Mouse (Mus musculus) thymus, adult 2 months (tissue): Measurements from ENCODE around the gene Sun2.

Experiments used
- CTCF ChIP-seq: fragments of 200-500 bp; IDR thresholded peaks from 2 replicates; pipeline ENCODE4 v1.5.1; 2012; ENCODE audit warnings: mild to moderate bottlenecking, control low read depth, low read length, moderate library complexity, borderline replicate concordance; ENCODE audit not compliant: control insufficient read depth, poor library complexity, insufficient read depth; ENCODE audit errors: extremely low read depth
- POLR2A ChIP-seq: fragments of 200-500 bp; IDR thresholded peaks from 2 replicates; pipeline ENCODE4 v1.6.1; 2012; ENCODE audit warnings: mild to moderate bottlenecking, low read length, control low read depth, moderate library complexity; ENCODE audit not compliant: control insufficient read depth, poor library complexity, insufficient read depth; ENCODE audit errors: extremely low read depth

GRCm38 (mm10) chr15:79766586-79767071 is 24.3 kb upstream of the Sun2 start:
- no peak for TF ChIP-seq CTCF
- TF ChIP-seq POLR2A = no peak
